Mouse (Mus musculus): ENCODE data around the gene Apbb2.

GRCm38 (mm10) chr5:66346756-66347155, 271.8 kb downstream of the Apbb2 start:
- TF ChIP-seq CTCF (conservative IDR thresholded peaks at IDR 0.05; ENCODE audit: insufficient read depth, insufficient read length, low read depth, low read length) = no peak
- TF ChIP-seq POLR2A (IDR thresholded peaks at IDR 0.05; ENCODE audit: low read depth, low read length) = no peak

Measured in kidney, adult 2 months (tissue).